ENCODE assay signal across 22 mouse cellular contexts in the genomic region with DNA sequence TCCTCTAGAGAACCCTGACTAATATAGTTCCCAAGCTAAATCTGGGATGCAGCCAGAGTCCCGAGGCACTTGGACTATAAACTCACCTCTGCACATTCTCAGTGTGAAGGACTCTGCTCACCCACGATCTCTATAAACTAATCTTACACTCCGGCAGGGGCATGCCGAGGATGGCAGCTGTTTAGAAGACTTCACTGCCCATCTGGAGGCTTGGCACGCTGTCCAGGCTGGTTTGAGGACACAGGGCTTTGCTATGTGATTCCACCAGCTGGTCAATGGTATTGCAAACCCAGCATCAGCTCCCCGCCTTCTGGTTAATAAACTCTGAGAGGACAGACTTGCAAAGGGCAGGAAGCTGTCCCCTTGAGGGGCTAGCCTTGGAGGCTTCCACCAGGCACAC.
"Had no signal": no experiment of that assay in that cellular context is flagged by ENCODE, and none has a peak within 500 bp of the region (broad histone marks: within the 10 kb centered on the region; RNA-seq: fewer than 3 reads in every experiment).

No protein-coding gene starts in this region.

- H3K27me3 ChIP-seq: intestine, embryonic 15.5 days; lung, embryonic 15.5 days; midbrain, embryonic 15.5 days had no signal

- H3K27ac ChIP-seq: intestine, embryonic 15.5 days; kidney, embryonic 15.5 days; left cerebral cortex, adult 2 months; limb, embryonic 12.5 days; limb, embryonic 15.5 days; liver, embryonic 14.5 days; lung, embryonic 15.5 days; midbrain, embryonic 15.5 days; stomach, postnatal 0 days had no signal

- H3K4me3 ChIP-seq: intestine, embryonic 15.5 days; kidney, embryonic 15.5 days; left cerebral cortex, adult 2 months; limb, embryonic 12.5 days; limb, embryonic 15.5 days; lung, embryonic 15.5 days; midbrain, embryonic 15.5 days had no signal

- DNase-seq: kidney, adult 11 months; kidney, adult 8-10 months; kidney, postnatal 10 days; kidney, postnatal 36 days; liver, postnatal 0 days; lung, postnatal 14 days; lung, postnatal 4 days; right cerebral cortex, postnatal 4 days; thymus, adult 2 months; thymus, postnatal 14 days; thymus, postnatal 4 days had no signal

- H3K4me2 ChIP-seq: intestine, embryonic 15.5 days; kidney, embryonic 15.5 days; limb, embryonic 12.5 days; limb, embryonic 15.5 days; liver, embryonic 11.5 days; lung, embryonic 15.5 days; midbrain, embryonic 11.5 days; midbrain, embryonic 15.5 days had no signal

- H3K36me3 ChIP-seq: intestine, embryonic 15.5 days; kidney, embryonic 15.5 days; limb, embryonic 12.5 days; limb, embryonic 15.5 days; lung, embryonic 15.5 days; midbrain, embryonic 15.5 days had no signal
